Mouse (Mus musculus): ENCODE data around the gene Col19a1. TPM values are rescaled to one million over a fixed set of nuclear protein-coding genes. Genes with fewer than 3 reads are reported as not detected.

The Col19a1 gene
- polyA plus RNA-seq, 1 experiment from 2014 or later, result 0.26 TPM

Other genes starting within 250 kb of the Col19a1 start
- gene Lmbrd1, start 91.2 kb upstream of the Col19a1 start, polyA plus RNA-seq (2015; fragmentation: Nextera tagmentation; extraction: Ambion mirVana), result 31.8 and 34.9 TPM in 2 replicates